Mouse (Mus musculus): Measurements from ENCODE around the gene Gmnn.
"Not testable (repeated sequence)": the region's sequence is repeated elsewhere in the genome, so short reads cannot be mapped to it uniquely, and the experiment has no call there.

Gene Gmnn

DNA sequence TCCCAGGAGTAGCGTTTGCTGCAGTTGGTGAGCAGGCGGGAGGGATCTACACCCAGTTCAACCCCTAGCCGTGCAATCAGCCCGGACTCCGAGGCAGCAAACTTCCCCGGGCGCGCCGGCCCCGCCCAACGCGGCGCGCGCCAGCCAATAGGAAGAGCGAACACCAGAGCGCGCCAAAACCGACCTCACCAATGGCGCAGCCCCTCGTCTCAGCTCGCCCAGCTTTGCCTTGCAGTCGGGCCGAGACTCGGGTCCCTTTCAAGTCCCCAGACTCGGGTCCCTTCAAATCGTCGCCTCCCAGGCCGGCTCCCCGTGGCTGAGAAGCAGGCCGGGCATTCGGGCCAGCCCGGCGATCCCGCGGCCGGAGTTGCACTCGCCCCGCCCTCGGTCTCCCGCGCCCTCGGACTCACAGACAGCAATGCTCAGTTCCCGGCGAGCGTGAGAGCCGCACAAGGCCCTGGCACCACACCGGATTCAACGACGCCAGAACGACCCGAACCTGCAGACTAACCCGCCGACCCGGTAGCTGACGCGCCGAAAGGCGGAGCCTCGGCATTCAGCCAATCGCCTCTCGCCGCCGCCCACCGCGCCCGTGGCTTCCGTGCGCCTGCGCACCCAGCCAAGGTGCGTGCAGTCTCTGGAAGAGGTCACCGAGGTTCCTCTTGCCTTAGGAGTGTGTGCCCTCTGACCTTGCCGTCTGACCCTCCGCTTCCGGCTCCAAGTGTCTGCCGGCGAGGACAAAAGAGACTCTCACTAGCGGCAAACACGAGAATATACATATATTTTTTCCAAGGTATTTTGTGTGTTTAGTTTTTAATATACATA, at the start of gene Gmnn:
Gene Gmnn (minus strand): TSS at position 521 of the 825 bp plus-strand sequence.
- peak; percentile 61 to 76 for DNase-seq (ENCODE audit: low spot score in 2 of 2)

DNA sequence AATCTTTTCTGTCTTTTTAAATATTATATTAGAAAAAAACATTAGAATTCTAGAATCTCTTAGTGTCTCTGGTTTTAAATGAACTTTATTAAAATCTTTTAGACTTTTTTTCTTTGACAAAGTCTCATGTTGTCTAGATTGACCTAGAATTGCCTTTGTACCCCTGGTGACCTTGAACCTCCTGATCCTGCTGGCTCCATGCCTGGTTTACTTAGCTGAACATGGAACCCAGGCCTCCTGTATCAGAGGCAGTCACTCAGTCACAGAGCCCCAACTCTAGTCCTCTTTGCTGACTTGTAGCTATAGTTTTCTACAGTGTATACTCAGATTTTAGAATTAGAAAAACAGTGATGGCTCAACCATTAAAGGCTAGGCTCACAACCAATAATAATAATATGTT, 44.4 kb upstream of the Gmnn start:
- DNase-seq (ENCODE audit: low spot score in 2 of 2) = no peak

GRCm38 (mm10) chr13:24803196-24803595, 41.5 kb upstream of the Gmnn start:
- no peak for DNase-seq (ENCODE audit: low spot score in 2 of 2)

DNA sequence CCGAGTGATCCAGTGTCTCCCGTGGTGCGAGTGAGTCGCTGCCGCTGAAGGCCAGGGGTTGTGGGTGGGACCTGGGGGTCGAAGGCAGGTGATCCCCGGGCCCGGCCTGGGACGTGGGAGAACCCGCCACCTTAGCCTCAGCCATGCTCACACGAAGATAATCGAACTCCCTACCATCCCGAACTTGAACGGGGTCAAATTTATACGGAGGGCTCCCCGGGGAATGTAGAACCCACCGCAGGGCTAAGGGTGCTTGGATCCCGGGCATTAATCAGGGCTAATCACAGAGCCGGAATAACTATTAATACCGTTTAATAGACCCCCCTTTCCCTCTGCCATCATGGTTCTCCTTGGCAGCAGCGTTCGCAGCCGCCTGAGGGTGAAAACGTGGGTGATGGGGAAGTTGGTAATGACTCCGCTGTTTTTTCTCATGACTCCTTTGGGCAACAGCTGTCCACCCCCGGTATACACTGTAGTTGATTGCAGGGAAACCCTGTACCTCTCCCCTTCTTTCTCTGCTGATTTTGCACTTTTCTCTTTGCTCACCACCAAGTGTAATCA, 40.5 kb upstream of the Gmnn start:
- peak in 1 of 2 experiments; percentile 18 for DNase-seq (ENCODE audit: low spot score in 2 of 2)

GRCm38 (mm10) chr13:24801308-24801921, 39.7 kb upstream of the Gmnn start, which contains the start of gene BC005537:
BC005537 (plus strand) TSS chr13:24801657.
- DNase-seq (ENCODE audit: low spot score in 2 of 2) = peak in 1 of 2 experiments; percentile 39

DNA sequence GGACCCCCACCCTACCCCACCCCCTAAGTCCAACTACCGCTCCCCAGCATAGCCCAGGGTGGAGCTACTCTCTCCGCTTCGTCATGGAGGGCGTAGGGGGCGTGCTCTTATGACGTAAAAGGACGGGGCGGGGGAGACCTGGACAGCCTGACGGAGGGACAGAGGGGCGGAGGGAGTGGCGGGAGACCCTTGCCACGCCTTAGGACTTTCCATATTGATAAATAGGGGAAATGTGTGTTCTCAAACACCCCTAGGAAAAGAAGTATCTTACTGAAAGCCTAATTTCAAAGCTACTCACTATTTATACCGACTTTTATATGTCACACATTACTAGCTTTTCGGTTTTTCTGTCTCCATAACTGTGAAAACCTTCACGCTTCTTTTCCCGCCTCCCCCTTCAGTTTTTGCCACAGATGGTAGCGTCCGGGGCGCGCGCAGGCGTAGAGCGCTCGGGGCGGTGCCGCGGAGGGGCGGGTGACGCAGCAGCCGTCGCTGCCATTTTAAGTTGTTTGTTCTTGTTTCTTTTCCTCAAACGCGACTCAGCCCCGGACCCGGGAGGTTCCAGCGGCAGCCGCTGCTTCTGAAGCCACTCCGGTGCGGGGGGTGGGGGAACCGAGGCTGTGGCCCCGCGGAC, 39.1 kb upstream of the Gmnn start:
- peak; percentile 92 to 97 for DNase-seq (ENCODE audit: low spot score in 2 of 2)

DNA sequence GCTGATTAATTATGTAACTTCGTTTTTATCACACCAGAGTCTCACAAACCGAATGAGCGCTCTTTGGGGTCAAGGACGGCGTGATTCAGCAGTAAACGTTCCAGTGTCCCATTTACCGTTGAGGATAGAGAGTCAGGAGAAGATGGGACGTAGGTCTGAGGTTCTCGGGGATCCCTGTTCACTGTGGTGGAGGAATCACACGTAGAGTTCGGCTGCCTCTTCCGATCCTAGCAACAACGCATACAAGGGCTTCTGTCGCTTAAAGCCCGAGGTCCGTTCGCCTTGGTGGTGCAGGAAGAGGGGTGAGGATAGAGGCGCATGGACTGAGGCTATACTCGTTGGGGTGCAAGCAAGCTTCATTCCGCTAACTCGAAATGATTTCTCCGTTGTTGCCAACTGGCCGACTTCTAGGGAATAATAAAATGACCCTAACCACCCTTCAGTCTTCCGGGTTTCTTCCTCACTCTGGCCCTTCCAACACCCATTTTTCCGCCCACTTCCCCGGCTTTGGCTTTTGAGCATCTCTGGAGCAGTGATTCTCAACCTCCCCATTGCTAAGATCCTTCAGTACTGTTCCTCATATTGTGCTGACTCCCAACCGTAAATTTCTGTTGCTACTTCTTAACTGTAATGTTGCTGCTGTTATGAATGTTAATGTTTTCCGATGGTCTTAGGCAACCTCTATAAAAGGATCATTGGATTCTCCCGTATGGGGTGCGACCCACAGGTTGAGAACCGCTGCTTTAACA, 38.4 kb upstream of the Gmnn start:
- DNase-seq (ENCODE audit: low spot score in 2 of 2) = no peak

- DNase-seq (ENCODE audit: low spot score in 2 of 2) = no peak
Observed at GRCm38 (mm10) chr13:24799378-24799777, 37.7 kb upstream of the Gmnn start.

- DNase-seq (ENCODE audit: low spot score in 2 of 2) = no peak
Observed at GRCm38 (mm10) chr13:24798686-24799085, 37.0 kb upstream of the Gmnn start.

DNA sequence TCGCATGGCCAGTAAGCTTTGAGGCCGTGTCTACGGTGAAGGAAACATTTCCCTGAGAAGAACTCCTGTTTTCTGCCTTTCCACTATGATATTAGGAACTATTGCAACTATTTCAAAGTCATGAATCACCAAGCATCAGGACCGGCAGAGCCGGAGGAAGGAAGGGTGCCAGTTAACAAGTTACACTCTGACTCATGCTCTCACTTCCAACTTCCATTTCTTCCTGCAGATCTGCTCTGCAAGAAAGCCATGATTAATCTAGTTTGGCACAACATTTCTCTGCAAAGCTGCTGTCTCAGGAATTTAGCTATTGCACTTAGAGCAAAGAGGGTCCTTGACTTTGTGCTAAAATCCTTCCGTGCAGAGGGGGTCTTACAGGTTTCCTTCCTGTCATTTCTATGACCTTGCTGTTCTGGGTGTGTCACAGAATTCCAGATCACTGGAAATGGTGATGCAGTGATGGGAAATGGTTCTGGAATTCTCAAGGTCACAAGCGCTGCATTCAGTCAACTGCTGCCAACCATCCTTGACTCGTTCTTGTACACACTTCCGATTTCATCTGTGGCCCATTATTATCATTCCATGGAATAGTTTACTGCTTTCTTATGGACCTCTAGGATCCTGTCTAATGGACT, 30.8 kb upstream of the Gmnn start:
- peak in 1 of 2 experiments; percentile 42 for DNase-seq (ENCODE audit: low spot score in 2 of 2)

DNA sequence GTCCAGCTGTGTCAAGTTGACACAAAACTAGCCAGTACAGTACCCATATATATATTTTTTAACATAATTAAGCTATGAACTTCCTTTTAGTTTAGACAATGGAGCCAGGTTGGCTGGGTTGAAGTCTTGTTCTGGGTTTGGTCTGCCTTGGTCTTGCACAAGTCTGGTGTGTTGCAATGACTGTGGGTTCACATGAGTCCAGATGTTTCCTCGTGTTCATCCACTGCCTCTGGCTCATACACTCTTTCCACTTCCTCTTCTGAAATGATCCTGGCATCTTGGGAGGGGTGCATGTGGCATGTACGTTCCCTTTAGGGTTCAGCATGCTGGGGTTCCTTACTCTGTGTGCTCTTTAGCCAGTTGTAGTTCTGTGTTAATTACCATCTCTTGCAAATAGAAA, 29.6 kb upstream of the Gmnn start:
- DNase-seq (ENCODE audit: low spot score in 2 of 2) = peak in 1 of 2 experiments; percentile 16

DNA sequence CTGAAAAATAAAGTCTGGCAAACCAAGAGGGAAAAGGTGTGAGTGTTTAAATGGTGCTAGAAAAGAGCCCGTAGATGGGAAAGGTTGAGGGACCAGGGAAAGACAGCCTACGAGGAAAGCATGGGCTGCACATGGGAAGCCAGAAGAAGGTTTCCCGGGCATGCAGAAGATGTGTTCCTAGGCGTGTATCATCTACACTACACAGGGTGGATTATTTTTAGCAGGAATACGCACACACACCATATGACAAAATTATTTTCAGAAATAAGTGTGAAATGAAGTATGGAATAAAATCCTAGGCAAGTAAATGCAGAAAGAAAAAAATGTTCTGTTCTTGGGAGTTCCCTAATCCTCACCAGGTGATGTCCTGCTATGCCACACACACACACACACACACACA, 25.8 kb upstream of the Gmnn start:
- no peak for DNase-seq (ENCODE audit: low spot score in 2 of 2)

DNA sequence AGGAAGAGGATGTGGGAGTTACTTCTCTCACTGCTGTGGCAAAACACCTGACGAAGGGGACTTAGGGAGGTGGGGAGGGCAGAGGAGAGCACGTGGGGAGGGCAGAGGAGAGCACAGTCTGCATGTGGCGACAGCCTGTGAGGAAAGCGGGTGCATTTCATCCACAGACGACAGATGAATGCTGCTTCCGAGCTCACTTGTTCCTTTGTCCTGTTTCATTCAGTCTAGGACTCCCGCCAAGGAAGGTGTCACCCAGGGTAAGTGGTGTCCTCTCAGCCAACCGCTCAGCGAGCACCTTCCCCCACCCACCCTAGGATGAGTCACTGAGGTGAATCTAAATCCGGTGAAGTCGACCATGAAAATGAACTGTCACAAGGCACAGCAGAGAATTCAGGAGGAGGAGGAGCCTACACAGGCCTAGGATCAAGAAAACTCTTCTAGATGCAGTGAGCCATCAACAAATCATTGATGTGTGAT, 24.3 kb upstream of the Gmnn start:
- DNase-seq (ENCODE audit: low spot score in 2 of 2) = peak in 1 of 2 experiments; percentile 34

DNA sequence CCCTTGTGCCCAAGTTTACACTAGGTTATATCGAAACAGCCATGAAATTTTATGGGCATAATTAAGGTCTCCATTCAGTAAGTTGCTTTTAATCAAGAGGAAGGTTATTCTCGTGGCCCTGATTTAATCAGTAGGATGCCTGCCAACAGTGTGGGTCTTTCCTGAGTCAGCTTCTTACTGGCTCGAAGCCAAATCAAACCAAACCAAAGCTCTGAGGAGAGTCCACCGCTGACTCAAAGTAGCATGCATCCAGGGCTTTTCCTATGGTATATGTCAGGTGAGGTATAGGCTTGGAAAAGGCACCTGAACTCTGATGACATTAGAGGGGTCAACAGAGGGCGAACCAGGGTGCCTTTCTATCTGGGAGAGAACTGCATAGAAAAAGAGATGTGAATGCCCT, 20.2 kb upstream of the Gmnn start:
- no peak for DNase-seq (ENCODE audit: low spot score in 2 of 2)

- no peak for DNase-seq (ENCODE audit: low spot score in 2 of 2)
Observed at GRCm38 (mm10) chr13:24778706-24779380, 17.1 kb upstream of the Gmnn start.

- no peak for DNase-seq (ENCODE audit: low spot score in 2 of 2)
Observed at GRCm38 (mm10) chr13:24778026-24778425, 16.3 kb upstream of the Gmnn start.

GRCm38 (mm10) chr13:24776146-24776844, 14.6 kb upstream of the Gmnn start:
- peak in 1 of 2 experiments; percentile 50 for DNase-seq (ENCODE audit: low spot score in 2 of 2)

GRCm38 (mm10) chr13:24771482-24771881, 9.8 kb upstream of the Gmnn start:
- not testable (repeated sequence) for DNase-seq (ENCODE audit: low spot score in 2 of 2)

- DNase-seq (ENCODE audit: low spot score in 2 of 2) = not testable (repeated sequence)
Observed at GRCm38 (mm10) chr13:24767809-24768208, 6.1 kb upstream of the Gmnn start.

DNA sequence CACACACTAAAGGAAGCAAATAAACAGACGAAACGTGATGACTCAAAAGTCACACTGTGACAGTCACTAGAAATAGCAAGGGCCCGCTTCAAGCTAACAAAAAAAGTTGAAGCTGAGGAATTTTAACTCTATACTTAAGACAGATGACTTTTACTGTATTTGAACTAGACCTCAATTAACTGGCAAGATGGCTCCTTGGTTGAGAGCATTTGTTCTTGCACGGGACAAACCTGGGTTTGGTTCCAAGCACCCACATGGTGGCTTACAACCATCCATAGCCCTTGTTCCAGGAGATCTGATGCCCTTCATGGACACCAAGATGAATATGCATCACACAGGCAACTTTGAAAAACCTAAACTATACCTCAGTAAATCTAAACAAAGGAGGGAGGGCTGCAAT, 531 bp upstream of the Gmnn start:
- DNase-seq (ENCODE audit: low spot score in 2 of 2) = no peak

All from left cerebral cortex, adult 9 months (tissue).